Mouse (Mus musculus) forebrain, embryonic 16.5 days (tissue): Measurements from ENCODE around the gene Qtrt1. TPM values are rescaled to one million over a fixed set of nuclear protein-coding genes. Genes with fewer than 3 reads are reported as not detected.

Experiments
- ATAC-seq: fragments of 200-750 bp; cut with Nextera tagmentation; 2 replicates; pipeline ENCODE4 v1.8.0; 2017; ENCODE audit warnings: mild to moderate bottlenecking, moderate library complexity
- H3K27ac ChIP-seq: fragments of 300-500 bp; sonication (generic); 2 replicates; pipeline ENCODE4 v1.5.1; 2014; ENCODE audit warnings: low read length, control low read depth
- H3K27me3 ChIP-seq: fragments of 300-500 bp; sonication (generic); replicated peaks from 2 replicates; pipeline ENCODE4 v1.6.1; 2014; ENCODE audit warnings: low read length; ENCODE audit not compliant: control insufficient read depth, insufficient read depth
- H3K36me3 ChIP-seq: fragments of 300-500 bp; sonication (generic); 2 replicates; pipeline ENCODE4 v1.6.1; 2014; ENCODE audit not compliant: control insufficient read depth, insufficient read depth
- H3K4me1 ChIP-seq: fragments of 300-500 bp; sonication (generic); replicated peaks from 2 replicates; pipeline ENCODE4 v1.6.1; 2014; ENCODE audit warnings: low read length; ENCODE audit not compliant: control insufficient read depth, insufficient read depth
- H3K4me2 ChIP-seq: fragments of 300-500 bp; sonication (generic); 2 replicates; pipeline ENCODE4 v1.6.1; 2014; ENCODE audit warnings: mild to moderate bottlenecking, low read length, control low read depth
- H3K4me3 ChIP-seq: fragments of 300-500 bp; sonication (generic); replicated peaks from 2 replicates; pipeline ENCODE4 v1.5.1; 2014; ENCODE audit warnings: mild to moderate bottlenecking, low read length, control low read depth
- H3K9ac ChIP-seq: fragments of 300-500 bp; sonication (generic); replicated peaks from 2 replicates; pipeline ENCODE4 v1.6.1; 2014; ENCODE audit warnings: low read depth, low read length, control low read depth
- H3K9me3 ChIP-seq: fragments of 300-500 bp; sonication (generic); 2 replicates; pipeline ENCODE4 v1.6.1; 2016; ENCODE audit warnings: low read length; ENCODE audit not compliant: control insufficient read depth
- WGBS: fragments of 180-500 bp; shearing (Covaris S2); extraction: QIAGEN DNeasy Blood & Tissue Kit; methylation state at CpG from one replicate; pipeline ENCODE4 v1.1.7; 2014; 5-methylcytosine and 5-hydroxymethylcytosine counted together
- polyA plus RNA-seq: library from polyadenylated mRNA; unstranded; fragments of >200 nt; fragmentation: Nextera tagmentation; extraction: Ambion mirVana; gene quantifications from 2 replicates; pipeline ENCODE4 v1.2.1, GENCODE M21; 2015

The Qtrt1 gene
- polyA plus RNA-seq, 1 experiment from 2014 or later = 53.8 TPM

DNA sequence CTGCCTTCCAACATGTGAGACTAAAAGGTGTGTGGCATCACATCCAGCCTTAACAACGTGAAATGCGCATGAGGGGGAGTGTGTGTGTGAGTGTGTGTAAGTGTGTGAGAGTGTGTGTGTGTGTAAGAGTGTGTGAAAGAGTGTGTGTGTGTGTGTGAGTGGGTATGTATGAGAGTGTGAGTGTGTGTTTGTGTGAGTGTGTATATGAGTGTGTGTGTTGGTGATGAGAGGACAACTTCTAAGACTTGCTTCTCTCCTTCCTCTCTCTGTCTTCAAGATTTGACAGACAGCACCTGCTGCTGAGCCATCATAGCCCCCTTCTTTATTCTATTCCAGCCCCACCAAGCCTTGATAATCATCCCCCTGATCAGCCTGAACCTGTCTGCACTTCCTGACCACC, 28.3 kb downstream of the Qtrt1 start:
- Histone ChIP-seq H3K27me3 (no peaks in the 10 kb centered on the region), H3K4me2 (no peak overlapping the region), H3K36me3 (no peaks in the 10 kb centered on the region), H3K27ac (no peak overlapping the region), H3K4me3 (no peak overlapping the region), H3K9me3 (no peaks in the 10 kb centered on the region), H3K4me1 (no peaks in the 10 kb centered on the region), H3K9ac (no peak overlapping the region)
- no peak for ATAC-seq
- WGBS = 90% methylated on average over 2 of the region's 2 CpGs

DNA sequence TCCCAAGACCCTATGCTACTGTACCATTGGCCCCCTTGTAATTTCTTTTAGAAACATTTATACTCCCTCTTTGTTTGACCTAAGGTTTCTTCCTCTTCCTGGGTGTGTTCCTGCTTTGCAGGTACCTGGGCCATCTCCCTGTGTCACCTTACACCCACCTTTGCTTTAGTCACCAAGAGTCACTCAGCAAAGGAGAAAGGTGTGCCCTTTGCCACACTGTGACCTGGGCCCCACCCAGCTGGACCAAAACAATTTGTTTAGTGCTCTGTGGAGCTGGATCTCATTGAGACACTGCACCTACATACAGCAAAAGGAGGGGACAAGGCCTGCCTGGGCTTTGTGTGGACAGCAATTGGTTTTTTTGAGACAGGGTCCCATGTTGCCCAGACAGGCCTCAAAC, 28.8 kb downstream of the Qtrt1 start:
- Histone ChIP-seq H3K9ac (no peak overlapping the region), H3K4me3 (no peak overlapping the region), H3K4me2 (no peak overlapping the region), H3K27me3 (no peaks in the 10 kb centered on the region), H3K27ac (no peak overlapping the region), H3K36me3 (no peaks in the 10 kb centered on the region), H3K9me3 (no peaks in the 10 kb centered on the region), H3K4me1 (no peaks in the 10 kb centered on the region)
- ATAC-seq = no peak

DNA sequence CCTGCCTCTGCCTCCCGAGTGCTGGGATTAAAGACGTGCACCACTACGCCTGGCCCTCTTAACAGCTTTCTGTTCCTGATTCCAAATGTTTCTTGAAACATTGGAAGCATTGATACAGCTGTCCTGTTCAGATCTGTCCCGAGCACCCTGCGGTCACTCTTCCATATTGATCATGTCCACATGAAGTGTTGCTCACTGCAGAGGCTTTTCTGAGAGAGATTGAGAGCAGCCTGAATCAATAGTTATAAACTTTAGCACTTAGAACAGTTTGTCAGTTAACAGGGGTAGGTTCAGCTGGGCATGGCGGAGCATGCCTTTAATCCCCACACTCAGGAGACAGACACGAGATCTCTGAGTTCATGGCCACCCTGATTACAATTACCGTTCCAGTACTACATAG, 32.2 kb downstream of the Qtrt1 start:
- Histone ChIP-seq H3K4me1 (no peaks in the 10 kb centered on the region), H3K9ac (no peak overlapping the region), H3K36me3 (no peaks in the 10 kb centered on the region), H3K27me3 (no peaks in the 10 kb centered on the region), H3K4me2 (no peak overlapping the region), H3K9me3 (no peaks in the 10 kb centered on the region), H3K27ac (no peak overlapping the region), H3K4me3 (no peak overlapping the region)
- 91% methylated on average over 8 of the region's 8 CpGs for WGBS
- no peak for ATAC-seq

- 97% methylated on average over 4 of the region's 4 CpGs for WGBS
These were observed 32.9 kb downstream of the Qtrt1 start for GRCm38 (mm10) chr9:21444574-21444973.

DNA sequence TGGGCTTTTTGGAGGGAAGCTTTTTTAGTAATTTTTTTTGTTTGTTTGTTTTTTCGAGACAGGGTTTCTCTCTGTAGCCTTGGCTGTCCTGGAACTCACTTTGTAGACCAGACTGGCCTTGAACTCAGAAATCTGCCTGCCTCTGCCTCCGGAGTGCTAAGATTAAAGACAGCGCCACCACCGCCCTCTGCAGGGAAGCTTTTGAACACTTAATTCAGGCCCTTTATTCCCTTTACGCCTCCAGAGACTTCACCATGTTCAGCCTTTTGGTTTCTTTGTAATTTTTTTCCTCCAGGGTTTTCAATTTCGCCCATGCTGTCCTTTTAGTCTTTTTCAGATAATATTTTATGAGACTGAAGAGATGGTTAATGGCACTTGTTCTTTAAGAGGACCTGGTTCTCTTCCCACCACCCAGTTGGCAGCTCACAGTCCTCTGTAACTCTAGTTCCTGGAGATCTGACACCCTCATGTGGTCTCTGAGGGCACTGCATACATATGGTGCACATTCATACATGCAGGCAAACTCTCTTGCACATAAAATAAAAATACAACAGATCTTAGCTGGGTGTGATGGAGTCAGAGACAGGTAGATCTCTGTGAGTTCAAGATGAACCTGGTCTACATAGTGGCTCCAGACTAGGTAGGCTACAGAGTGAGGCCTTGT, 33.6 kb downstream of the Qtrt1 start:
- no peak overlapping the region for H3K9ac ChIP-seq
- no peaks in the 10 kb centered on the region for H3K9me3 ChIP-seq

More at GRCm38 (mm10) chr9:21444574-21444973, 32.9 kb downstream of the Qtrt1 start:
- Histone ChIP-seq H3K36me3 (no peaks in the 10 kb centered on the region), H3K4me1 (no peaks in the 10 kb centered on the region), H3K27me3 (no peaks in the 10 kb centered on the region), H3K9ac (no peak overlapping the region), H3K27ac (no peak overlapping the region), H3K9me3 (no peaks in the 10 kb centered on the region), H3K4me2 (no peak overlapping the region), H3K4me3 (no peak overlapping the region)
- ATAC-seq = no peak

DNA sequence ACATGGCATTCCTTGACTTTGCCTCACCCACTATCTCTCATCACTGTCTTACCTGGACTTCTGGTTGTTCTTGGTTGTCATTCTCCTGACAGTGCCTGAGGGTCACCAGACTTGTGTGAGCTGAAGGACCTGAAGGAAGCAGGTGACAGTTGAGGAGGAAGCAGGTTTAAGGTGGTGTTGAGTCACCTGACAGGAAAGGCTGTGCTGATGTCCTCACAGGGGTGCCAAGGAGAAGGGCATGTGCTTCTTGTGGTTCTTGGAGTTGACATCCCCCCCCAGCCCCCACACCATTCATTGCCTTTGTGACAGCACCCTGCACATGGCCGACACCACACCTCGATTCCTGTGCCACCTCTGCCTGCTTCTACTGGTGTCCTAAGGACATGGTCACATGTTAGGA, 36.1 kb downstream of the Qtrt1 start:
- Histone ChIP-seq H3K9ac (no peak overlapping the region), H3K4me3 (no peak overlapping the region), H3K4me2 (no peak overlapping the region), H3K9me3 (no peaks in the 10 kb centered on the region), H3K36me3 (no peaks in the 10 kb centered on the region), H3K4me1 (no peaks in the 10 kb centered on the region), H3K27ac (no peak overlapping the region), H3K27me3 (no peaks in the 10 kb centered on the region)
- WGBS = 93% methylated on average over 2 of the region's 2 CpGs
- ATAC-seq = no peak

More for the DNA sequence above, 33.6 kb downstream of the Qtrt1 start:
- no peaks in the 10 kb centered on the region for H3K36me3 ChIP-seq
- no peaks in the 10 kb centered on the region for H3K27me3 ChIP-seq
- ATAC-seq = no peak
- H3K4me2 ChIP-seq = no peak overlapping the region
- H3K4me1 ChIP-seq = no peaks in the 10 kb centered on the region
- no peak overlapping the region for H3K4me3 ChIP-seq
- WGBS = 94% methylated on average over 6 of the region's 6 CpGs
- H3K27ac ChIP-seq = no peak overlapping the region

GRCm38 (mm10) chr9:21449710-21450109, 38.1 kb downstream of the Qtrt1 start:
- 88% methylated on average over 2 of the region's 2 CpGs for WGBS
- no peak overlapping the region for H3K9ac ChIP-seq
- ATAC-seq = no peak

DNA sequence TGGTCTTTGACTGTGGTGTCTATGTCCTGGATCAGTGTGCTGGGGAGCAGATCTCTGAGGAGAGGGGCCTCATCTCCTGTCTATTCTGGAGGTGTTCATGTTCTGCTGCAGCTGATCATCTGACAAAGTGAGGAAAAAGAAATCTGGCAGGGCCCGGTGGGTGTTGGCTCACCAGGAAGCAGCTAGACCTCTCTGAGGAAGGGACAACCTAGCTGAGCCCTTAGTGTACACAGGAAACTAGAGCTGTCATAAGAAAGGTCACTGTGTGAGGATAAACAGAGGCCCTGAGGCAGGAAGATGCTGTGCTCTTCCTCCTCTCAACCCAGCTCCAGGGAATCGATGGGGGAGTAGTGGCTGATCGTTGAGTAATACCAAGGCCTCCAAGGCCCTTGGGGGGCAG, 38.6 kb downstream of the Qtrt1 start:
- Histone ChIP-seq H3K27ac (no peak overlapping the region), H3K27me3 (no peaks in the 10 kb centered on the region), H3K4me3 (no peak overlapping the region), H3K9me3 (no peaks in the 10 kb centered on the region), H3K4me1 (no peaks in the 10 kb centered on the region), H3K9ac (no peak overlapping the region), H3K36me3 (no peaks in the 10 kb centered on the region), H3K4me2 (no peak overlapping the region)
- WGBS = 91% methylated on average over 3 of the region's 3 CpGs
- ATAC-seq = no peak

More at GRCm38 (mm10) chr9:21449710-21450109, 38.1 kb downstream of the Qtrt1 start:
- no peak overlapping the region for H3K27ac ChIP-seq
- H3K4me1 ChIP-seq = no peaks in the 10 kb centered on the region
- no peak overlapping the region for H3K4me3 ChIP-seq
- H3K4me2 ChIP-seq = no peak overlapping the region
- H3K9me3 ChIP-seq = no peaks in the 10 kb centered on the region
- H3K36me3 ChIP-seq = no peaks in the 10 kb centered on the region
- H3K27me3 ChIP-seq = no peaks in the 10 kb centered on the region

DNA sequence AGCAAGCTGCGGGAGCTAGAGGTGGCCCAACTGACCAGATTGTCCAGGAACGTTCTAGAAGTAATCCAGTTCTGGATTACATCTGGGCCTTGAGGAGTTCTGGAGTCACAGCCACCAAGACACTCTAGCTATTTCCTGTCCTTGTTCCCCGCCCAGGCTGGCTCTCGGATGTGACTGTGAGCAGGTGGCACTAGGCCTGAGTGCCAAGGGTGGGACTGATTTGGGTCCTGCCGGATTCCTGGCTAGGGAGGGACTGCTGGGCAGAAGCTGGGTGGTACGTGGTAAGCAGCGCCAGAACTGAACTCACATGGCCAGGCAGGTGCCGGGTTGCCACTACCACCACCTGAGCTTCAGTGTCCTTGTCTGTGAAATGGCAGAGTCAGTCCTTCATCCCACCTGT, 39.8 kb downstream of the Qtrt1 start:
- H3K4me2 ChIP-seq = no peak overlapping the region

GRCm38 (mm10) chr9:21451870-21452269, 40.2 kb downstream of the Qtrt1 start:
- no peaks in the 10 kb centered on the region for H3K27me3 ChIP-seq
- ATAC-seq = no peak
- no peak overlapping the region for H3K4me2 ChIP-seq
- WGBS = 82% methylated on average over 8 of the region's 8 CpGs
- H3K4me3 ChIP-seq = no peak overlapping the region
- no peaks in the 10 kb centered on the region for H3K4me1 ChIP-seq
- H3K36me3 ChIP-seq = no peaks in the 10 kb centered on the region
- H3K9me3 ChIP-seq = no peaks in the 10 kb centered on the region
- H3K9ac ChIP-seq = no peak overlapping the region
- H3K27ac ChIP-seq = no peak overlapping the region

More for the DNA sequence above, 39.8 kb downstream of the Qtrt1 start:
- Histone ChIP-seq H3K36me3 (no peaks in the 10 kb centered on the region), H3K27me3 (no peaks in the 10 kb centered on the region), H3K4me1 (no peaks in the 10 kb centered on the region), H3K27ac (no peak overlapping the region), H3K4me3 (no peak overlapping the region), H3K9ac (no peak overlapping the region), H3K9me3 (no peaks in the 10 kb centered on the region)
- ATAC-seq = no peak
- 87% methylated on average over 8 of the region's 8 CpGs for WGBS
